Mouse (Mus musculus): ENCODE measurements around the gene Cacnb2.

- TF ChIP-seq CTCF (IDR thresholded peaks at IDR 0.05; ENCODE audit: low read depth) (no peak), EP300 (optimal IDR thresholded peaks at IDR 0.05) (no peak)
These were observed 285.7 kb downstream of the Cacnb2 start for GRCm38 (mm10) chr2:14888406-14889195.

Data from stomach, postnatal 0 days (tissue).